Mouse (Mus musculus) c-Kit-positive CD71-negative TER-119-negative erythroid progenitor cells, embryonic 14.5 days (primary cell): ENCODE data around the gene Fchsd2.

Experiments used
- DNase-seq: peaks from one replicate; pipeline ENCODE4 v3.0.0-alpha.2; 2013; ENCODE audit warnings: low read depth

The Fchsd2 gene

DNA sequence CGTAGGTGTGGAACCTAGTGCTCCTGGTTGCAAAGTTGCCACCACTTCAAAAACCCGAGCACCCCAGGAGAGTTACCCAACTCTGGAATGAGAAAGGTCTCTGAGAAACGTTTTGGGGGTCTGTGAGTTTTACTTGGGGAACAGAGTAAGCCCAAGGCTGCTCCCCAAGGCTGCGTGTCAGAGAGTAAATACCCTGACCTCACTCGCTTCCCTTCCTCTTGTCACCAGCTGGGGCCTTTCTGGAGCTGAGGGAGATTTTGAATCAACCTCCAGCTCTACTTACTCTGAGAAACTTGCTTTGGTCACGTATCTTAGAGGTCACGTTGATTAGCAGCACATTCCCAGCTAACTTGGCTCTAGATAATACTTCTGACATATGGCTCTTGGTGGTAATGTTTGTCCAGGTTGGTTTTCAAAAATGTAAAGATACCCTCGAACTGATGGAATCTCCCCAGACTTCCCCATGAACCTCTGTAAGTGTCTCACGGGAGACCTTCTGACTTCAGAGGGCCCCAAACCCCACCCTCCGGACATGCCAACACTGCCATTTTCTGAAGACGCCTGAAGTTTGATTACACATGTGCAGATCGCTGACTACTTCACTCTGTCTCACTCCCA lies 20.4 kb upstream of the Fchsd2 start:
- DNase-seq, result no peak

DNA sequence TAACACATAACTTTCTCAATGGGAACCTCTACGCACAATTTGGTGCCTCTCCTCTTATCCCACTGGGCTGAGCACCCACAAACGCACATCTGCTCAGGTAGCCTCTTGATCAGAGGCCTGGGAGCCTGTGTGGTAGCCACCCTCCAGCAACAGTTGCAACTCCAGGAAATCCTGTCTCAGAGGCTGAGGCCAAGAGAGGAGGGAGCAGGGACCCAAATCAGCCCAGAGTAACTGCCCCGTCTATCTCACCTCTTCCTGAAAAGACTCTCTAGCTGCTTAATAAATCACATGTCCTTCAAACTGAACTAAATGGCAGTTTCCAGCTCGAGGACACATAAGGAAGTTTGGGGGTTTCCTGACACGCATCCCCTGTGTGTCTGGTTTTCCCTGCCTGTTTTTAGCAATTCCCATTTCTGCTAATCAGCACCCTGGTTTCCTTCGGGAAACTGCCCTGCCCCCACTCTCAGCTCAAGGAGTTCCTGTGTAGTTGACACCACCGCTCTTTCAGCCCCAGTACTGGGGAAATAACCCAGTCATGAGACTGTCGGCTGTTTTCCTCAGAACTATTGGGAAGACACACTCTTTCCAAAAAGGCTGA lies 18.4 kb upstream of the Fchsd2 start:
- DNase-seq, result no peak

DNA sequence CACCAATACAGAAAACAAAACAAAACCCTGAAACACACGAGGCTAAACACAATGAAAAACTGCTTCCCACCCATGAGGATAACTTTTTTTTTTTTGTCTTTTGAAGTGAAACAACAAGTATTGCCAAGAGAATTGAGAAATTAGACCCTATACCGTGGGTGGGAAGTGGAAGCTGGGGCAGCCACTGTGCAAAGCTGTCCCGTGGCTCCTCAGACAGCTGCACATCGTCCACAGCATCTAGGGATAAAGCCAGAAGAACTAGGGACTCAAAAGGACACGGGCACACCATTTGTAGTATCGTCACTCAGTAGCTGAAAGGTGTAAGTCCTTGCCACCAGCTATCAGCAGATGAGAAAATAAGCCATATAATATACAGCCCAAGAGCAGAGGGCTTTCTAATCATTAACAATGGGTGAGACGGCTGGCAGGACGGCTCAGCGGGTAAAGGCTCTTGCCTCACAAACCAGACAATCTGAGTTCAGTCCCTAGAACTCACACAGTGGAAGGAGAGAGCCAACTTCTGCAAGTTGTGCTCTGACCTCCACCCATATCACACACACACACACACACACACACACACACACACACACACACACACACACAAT lies 9.0 kb upstream of the Fchsd2 start:
- no peak for DNase-seq

DNA sequence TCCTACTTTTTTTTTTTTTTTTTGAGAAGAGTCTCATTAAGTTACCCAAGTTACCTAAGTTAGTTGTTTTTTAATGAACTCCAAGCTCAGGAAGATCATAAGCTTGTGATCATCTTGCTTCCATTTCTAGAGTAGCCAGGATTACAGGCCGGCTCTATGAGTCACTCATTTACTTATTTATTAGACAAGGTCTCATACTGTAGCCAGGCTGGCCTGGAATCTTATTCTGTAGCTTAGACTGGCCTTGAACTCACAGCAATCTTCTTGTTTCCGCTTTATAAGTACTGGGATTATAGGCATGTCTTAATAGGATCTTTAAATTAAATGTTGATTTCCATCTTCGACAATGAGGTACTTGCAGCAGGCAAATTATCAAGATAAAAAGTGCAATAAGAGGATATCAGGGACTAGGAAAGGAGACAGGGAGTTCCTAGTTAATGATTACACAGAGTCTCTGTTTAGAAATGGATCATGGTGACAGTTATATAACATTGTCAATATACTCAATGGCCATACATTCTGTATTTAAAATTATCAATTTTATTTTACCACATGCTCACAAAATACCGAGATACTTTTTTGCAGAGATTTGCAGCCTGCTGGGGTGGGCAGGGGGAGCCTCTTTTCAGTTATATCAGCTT lies 7.7 kb upstream of the Fchsd2 start:
- no peak for DNase-seq

DNA sequence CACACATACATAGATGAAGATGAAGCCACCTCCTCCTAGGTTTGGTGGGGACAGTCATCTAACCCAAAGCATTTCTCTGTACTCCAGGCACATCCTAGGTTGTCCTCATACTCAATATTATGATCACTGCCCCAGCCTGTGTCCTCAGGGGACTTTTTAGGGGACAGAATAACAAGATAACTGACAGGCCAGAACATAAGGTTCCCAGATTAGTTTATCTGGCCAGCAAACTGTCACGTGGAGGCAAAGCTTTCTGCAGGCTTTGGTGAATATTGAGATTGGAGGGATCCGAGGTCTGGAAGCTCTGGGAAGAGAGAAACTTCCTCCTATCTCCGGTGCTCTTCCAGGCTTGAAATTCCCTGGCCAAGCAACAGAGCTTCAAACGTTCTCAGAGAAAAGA lies 6.9 kb upstream of the Fchsd2 start:
- DNase-seq, result no peak

DNA sequence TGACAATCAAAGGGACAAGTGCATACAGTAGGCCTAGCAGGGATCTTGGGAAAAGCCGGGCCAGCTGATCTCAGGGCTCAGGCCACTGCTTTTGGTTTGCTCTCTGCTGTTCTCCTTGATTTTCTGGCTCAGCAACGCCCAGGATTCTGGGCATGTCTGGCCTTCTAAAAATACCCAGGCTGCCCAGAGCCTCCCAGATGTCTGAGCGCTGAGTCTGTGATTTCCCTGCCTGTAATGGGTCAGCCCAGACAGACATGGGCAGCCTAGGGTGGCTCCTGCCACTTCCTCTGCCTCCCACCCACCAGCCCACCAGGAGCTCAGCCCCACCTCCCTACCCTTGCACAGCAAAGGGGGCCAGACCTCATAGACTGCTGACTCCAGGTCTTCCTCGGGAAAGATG lies 4.0 kb upstream of the Fchsd2 start:
- no peak for DNase-seq

DNA sequence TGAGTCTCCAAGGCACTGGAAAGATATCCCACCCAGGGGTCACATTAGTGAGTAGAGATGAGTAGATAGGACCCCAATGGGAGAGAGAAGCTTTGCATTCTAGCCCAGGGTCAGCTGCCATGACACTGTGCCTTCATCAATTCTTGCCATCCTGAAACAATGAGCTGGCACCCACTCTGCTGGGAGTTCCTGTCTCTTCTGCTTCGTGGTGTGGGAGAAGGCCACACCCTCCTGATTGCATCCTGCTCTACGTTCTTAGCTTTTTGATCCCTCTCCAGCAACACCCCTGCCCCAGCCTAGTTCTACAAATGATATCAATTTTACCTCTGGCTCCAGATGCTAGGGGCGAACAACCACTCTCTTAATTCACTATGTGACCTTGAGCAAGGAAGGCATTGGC lies 3.4 kb upstream of the Fchsd2 start:
- DNase-seq, result no peak

DNA sequence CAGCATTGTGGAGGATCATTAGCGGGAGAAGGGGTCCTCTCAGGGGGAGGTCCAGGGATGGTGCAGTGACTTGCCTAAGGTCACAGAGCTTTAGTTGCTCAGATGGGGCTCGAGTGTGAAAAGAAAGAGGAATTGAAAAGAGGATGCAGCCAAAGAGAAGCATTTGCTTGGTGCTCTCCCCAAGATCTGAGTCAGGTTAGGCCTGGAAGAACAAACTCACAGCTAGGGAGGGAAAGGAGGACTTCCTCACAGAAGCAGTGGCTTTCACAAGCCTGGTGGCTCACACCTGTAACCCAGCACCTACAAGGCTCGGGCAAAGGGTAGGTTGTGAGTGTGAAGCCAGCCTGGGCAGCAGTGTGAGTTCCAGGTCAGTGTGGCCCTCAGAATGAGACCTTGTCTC lies 568 bp downstream of the Fchsd2 start:
- no peak for DNase-seq

DNA sequence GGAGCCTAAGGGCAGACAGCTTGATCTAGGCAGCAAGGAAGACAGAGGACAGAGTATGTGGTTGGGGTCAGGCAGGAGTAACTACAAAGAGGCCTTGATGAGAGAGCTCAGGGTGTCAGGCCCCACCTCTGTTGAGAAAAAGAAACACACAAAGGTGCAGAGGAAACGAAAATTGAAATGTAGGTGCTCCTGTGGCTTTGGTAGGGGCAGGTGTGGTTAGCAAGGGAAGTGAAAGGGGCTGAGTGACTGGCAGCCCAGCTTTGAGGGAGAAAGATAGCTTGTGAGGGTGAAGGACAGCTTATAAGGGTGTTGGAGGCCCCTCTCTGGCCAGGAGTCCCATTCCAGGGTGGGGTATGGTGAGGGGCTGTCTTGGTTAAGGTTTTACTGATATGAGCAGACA lies 2.1 kb downstream of the Fchsd2 start:
- no peak for DNase-seq

DNA sequence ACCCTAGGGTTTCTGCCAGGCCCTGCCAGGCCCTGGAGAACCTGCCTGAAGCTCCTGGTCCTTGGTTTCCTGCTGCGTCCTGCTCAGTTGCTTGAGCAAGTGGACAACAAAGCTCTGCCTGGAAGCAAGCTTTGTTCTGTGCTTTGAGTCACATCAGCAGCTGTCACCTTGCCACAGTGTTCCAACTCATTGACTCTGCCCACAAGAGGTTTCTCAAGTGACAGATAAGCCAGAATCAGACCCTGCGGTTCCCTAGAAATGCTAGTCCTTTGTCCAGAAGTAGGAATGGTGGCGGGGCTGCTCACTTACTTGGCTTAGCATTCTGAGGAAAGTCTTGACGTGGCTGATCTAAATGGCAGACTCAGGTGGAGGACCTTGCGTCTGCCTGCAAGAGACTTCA lies 2.9 kb downstream of the Fchsd2 start:
- no peak for DNase-seq

DNA sequence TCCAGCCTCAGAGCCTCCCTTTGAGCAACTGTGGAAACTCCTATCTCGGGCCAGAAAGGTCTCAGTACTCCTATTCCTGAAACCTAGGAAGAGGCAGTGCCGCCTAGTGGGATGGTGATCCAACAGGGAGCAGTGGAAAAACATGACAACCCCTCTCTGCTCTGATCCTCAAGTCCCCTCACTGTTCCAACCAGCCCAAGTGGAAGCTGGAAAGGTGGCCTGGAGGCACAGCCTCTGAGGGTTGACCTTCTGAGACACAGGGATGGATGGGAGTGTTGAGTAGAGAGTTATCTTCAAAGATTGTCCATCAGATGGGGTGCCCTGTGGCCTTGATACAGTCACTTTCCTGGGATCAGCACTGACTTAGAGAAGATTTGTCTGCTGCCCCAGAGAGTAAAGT lies 3.9 kb downstream of the Fchsd2 start:
- DNase-seq, result no peak

DNA sequence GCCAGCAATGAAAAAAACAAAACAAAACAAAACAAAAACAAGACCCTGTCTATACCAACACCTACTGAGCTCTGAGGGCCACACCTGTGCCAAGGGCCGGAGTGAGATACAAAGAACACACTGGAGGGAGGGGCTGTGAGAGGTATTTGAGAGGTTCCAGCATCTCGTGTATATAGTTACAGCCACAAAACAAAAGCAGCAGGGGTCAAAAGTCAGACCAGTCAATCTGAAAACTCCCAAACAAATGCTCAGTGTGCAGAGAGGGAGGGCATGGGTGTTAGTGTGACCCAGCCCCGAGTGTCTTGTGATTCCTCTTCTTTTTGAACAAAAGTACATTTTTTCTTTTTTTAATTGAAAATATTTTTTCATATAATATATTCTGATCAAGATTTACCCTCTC lies 4.4 kb downstream of the Fchsd2 start:
- no peak for DNase-seq

DNA sequence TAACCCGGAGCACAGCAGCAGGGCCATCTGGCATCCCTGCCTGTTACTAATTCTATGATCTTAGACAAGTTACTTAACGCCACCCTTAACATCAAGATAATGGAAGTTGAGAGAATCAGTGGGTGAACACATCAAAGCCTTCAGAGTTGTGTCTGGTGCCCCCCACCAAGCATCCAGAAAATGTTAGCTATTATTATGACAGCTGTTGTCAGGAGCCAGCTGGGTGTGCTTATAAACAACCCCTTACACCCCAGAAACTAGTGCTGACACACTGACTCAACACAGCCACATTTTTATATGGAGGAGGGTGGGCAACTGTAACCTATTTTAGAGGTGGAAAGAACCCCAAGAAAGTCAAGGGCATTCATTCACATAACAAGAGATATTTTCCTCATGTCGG lies 7.3 kb downstream of the Fchsd2 start:
- no peak for DNase-seq

DNA sequence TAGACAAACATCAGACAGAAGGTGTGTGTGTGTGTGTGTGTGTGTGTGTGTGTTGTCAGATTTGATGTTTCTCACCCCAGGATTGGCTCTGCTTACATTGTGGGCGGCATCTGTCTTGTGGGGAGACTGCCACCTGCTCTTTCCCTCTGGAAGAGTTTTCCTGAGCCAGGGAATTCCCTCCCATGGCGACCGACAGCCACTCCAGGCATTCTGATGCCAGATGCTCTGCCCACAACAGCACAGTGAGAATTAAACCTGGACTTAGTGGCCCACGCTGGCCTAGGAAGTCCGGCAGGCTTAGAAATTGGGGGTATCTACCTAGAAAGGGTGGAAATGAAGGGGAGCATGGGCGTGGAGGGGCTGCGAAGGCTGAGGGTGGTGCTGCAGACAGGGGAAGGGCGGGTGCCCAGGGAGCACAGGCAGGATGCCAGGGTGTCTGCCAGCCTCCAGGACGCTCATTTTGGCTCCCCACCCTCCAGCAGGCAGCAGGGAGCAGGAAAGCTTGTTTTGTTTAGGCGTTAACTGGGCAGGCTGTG lies 8.6 kb downstream of the Fchsd2 start:
- no peak for DNase-seq

DNA sequence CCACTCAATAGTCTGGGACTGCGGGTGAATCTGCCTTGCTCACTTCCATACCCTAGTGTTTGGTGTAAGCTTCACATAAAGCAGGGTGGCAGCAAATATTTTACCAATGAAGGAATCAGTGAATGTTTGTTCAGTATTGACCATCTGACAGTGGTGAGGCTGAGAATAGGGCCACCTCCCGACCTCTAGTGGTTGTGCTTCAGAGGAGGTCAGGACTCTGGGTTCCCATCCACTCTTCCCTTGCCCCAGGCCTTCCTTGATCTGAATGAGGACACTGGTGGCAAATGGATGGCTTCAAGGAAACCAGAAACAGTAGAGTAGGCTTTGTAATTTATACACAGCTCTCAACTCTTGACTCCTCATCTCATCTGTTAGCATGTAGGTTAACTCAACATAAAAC lies 14.0 kb downstream of the Fchsd2 start:
- DNase-seq, result no peak

DNA sequence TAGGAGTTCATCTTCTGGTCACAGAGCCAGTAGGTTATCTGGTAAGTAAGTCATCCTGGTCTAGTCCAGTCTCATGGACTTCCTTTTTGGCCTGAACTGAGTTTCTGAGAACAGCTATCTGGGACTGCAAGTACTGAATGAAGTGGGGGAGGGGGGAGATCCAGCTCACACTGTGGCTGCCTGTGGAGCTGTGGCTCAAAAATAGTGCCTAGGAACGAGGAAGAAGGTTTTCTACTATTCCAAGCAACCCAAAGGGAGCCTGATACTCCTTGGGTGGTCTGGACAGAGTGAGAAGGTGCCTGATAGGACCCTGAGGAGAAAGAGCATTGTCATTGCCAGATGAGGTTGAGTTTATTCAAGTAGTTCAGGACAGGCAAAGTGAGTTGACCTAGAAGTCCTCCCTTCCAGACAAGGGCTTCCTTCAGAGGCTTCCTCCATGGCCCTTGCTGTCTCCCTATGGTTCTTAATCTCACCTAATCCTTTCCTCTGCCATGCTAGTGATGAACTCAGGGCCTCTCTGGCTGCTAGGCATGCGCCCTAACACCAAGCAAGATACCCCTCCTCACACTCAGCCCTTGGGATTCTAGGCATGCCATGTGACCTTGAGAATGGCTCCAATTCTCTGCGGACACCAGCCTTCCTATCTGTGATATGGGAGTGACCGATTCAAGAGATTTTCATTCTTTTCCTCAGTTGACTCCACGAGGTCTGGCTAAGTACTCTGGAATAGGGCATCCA lies 14.6 kb downstream of the Fchsd2 start:
- no peak for DNase-seq

DNA sequence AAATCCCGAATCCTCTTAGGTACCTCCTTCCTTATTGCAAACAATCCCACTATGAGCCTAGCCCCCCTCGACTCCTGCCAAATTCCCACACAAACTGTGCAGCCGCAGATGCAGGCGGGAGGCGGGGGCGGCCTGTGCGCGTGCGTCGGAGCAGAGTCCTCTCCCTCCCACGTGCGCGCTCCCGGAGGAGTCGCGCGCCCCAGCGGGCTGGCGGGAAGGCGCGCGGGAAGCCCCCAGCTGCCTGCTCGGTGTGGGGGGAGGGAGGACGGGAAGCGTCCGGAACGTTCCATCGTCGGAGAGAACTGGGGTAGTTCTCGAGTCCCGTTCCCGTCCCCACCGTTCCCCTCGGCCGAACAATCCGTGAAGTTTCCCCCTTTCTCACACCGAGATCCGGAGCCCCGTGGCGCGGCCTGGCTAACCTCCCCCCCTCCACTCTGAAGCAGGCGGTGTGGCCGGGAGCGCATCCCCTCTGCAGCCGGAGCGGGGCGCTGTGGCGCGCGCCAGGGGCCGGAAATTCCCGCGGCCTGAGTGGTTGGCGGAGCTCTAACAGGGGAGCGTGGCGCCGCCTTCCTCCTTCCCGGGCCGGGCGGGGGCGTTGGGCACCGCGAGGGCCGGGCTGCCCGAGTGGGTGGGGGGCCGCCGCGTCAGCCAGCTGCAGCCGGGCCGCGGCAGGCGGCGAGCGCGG lies 15.4 kb downstream of the Fchsd2 start:
- peak; percentile 91 for DNase-seq

DNA sequence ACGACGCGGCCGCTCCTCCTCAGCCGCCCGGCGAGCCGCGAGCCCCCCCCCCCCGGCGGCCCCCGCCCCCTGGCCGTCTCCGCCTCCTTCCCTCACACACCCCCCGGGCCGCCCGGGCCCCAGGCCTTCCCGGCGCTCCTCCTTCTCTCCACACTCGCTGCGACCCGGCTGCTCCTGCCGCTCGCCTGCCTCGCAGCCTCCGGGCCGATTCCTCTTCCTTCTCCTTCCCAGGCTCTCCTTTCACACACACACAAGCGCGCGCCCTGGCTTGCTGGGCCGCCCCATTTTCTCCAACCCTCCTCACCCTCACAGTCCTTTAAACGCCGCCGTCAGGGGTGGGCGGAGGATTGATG lies 16.0 kb downstream of the Fchsd2 start:
- DNase-seq, result no peak

DNA sequence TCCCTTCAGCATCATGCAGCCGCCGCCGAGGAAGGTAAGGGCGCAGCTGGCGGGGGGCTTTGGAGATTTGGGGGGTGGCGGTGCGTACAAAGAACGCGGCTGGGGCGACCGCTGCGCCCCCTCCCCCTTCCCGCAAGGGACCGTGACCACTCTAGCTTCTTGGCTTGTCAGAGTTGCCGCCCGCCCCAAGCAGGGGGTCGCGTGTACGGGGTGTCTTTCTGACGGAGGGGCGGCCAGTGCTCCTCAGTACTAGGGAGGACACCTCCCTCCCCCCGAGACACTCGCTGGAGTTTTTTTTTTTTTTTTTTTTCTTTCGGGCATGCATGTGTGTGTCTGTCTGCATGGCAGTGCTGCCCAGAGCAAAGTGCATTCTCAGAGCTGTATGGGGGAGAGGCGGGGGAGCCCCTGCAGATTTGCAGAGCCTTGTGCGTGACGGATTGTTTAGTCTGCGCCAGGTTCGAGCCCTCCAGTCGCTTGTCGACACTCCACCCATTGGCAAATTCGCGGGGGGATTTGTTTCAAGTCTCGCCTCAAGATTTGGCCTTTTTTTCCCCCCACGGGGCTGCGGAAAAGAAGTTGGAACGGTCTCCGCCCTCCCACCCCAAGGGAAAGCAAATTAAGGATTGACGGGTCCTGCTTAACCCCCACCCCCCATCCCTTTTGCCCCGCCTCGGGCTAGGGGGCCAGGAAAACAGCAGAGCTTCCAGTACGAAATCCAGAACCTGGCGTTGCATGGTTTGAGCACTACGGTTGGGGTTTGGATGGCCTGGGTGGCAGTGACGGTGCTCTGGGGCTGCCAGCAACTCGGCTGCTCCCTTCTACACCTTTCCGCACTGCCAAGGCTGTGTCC lies 16.6 kb downstream of the Fchsd2 start:
- DNase-seq, result no peak

DNA sequence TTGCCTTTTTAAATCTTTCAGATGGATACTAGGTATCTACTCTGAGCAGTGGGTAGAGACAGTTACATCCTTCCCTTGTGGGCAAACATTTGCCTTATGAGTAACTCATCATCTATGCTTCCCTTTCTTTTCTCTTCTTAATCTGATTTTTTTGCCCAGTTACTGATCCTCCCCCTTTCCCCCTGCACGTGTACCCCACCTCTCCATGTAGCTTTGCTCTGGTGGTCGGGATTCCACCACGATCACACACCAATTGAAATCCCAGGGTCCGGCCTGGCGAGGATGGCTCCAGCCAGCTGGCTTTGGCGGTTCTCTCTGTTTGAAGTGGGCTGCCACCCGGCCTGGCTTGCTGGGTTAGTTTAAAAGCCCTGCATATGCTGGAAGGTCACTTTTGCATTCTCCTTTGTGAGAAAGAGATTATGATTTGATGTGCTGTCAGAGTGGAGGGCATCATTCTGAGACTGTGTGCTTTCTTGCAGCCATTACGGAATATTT lies 17.2 kb downstream of the Fchsd2 start:
- DNase-seq, result no peak

DNA sequence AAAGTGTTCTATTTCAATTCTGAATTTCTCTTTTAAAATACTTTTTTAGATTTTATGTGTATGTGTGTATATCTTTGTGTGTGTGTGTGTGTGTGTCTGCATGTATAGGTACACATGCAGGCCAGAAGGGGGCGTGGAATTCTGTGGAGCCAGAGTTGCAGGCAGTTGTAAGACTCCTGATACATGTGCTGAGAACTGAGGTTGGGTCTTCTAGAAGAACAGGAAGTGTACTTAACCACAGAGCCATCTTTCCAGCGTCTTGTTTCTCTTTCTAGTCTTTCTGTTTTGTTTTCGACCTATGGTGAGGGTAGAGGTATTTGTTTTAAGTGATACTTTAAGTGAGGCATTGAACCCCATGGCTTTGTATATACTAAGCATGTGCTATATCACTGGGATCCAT lies 20.7 kb downstream of the Fchsd2 start:
- no peak for DNase-seq
